Mouse (Mus musculus) thymus, postnatal 4 days (tissue): Measurements from ENCODE around the gene Adamts4.

Source experiments
- DNase-seq: peaks from one replicate; pipeline ENCODE4 v3.0.0; 2021

Adamts4 gene

DNA sequence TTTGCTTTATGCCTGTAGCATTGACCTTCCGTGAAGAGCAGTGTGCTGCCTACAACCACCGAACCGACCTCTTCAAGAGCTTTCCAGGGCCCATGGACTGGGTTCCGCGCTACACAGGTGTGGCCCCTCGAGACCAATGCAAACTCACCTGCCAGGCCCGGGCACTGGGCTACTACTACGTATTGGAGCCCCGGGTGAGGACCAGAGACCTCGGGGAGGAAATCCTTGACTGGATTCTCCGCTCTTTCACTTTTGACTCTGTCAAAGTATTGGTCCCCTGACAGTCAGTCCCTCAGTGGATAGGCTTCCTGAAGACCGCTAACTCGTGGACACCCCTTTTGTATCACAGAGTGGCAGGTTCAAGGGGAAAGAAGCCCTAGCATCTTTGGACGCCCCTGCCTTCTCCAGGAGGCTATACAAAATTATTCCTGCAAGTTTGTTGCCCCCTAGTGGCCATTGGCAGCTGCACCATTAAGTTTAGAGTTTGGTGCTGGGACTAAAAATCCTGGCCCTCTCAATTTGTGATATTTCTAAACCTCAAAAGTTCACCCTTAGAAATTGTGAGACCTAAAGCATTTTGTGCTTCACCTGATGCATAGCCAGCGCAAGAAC, 6.8 kb downstream of the Adamts4 start:
- DNase-seq, result peak; percentile 73

DNA sequence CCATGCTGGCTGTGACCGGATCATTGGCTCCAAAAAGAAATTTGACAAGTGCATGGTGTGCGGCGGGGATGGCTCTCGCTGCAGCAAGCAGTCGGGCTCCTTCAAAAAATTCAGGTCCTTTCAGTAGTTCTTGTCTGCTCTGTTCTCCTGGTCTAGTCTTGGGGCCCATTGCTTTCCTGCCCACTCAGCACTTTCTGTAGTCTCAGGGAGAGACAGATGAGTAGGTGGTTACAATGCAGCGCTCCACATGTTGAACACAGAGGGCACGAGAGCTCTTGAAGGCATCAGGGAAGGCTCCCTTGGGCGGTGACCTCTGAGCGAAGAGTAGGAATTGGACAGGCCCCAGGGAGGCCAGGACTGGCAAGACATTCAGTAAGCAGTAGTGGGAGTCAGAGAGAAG, 7.6 kb downstream of the Adamts4 start:
- DNase-seq, result no peak

DNA sequence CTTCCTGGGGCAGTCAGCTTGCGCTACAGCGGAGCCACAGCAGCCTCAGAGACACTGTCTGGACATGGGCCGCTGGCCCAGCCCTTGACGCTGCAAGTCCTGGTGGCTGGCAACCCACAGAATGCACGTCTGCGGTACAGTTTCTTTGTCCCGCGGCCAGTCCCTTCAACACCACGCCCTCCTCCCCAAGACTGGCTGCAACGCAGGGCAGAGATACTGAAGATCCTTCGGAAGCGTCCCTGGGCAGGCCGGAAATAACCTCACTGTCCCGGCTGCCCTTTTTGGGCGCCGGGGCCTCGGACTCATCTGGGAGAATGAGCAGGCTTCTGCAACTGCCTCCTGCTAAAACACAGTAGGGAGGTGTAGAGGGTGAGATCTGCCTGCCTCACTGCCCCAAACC, 8.7 kb downstream of the Adamts4 start:
- no peak for DNase-seq

DNA sequence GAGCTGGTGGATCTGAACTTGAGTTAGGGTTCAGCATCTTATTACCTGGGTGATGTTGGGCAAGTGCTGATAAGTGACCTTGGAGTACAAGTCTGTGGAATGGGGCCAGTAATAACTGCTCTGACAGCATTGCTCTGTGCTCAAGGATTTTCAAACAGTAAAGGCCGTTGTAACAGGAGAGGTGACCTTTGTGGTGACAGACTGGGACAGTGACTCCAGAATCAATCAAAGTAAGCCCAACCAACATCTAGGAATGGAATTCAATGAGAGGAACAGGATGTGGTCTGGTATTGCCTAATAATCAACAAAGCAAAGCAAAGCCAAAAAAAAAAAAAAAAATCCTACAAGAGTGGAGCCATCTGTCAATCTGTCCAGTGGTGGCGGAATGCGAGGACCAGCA, 10.1 kb downstream of the Adamts4 start:
- DNase-seq, result no peak

DNA sequence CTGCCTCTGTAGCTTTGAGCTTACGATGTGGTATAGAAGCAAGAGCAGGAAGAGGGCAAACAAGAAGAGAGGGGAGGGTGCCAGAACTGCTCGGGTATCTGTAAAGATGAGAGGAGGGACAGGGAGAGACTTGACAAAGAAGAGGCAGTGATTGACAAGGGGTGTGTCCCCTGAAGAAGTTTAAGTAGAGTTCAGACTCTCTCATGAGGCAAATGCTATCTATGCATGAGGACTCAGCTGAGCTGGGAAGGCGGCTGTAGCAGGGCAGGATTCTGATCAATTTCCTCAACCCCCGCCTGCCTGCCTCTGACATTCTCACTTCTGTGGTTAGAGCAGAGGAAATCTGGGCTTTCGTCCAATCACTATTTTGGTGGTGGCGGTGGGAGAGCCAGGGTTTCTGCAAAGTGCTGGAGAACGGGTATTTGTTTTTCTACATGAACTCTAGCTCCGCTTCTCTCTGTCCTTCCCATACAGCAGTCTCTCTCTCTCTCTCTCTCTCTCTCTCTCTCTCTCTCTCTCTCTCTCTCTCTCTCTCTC, 12.4 kb downstream of the Adamts4 start:
- no peak for DNase-seq

DNA sequence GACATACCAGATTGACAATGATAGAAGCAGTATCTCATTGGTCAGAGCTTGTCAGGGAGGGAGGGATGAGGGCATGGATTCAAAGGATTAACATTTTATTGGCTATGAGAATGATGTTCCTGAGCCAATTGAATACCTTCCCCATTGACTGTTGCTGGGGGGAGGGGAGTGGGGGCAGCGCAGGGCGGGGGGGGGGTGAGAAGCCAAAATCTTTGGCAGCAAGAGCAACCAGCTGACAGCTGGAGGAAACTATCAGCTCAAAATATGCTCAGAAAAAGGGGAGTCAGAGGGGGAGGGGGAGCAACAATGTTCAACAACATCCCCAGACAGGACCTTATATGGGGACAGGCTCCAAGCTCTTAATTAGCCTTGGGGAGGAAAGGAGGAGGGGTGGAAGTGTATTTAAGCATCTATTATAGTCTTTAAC, 13.0 kb downstream of the Adamts4 start:
- DNase-seq, result no peak

DNA sequence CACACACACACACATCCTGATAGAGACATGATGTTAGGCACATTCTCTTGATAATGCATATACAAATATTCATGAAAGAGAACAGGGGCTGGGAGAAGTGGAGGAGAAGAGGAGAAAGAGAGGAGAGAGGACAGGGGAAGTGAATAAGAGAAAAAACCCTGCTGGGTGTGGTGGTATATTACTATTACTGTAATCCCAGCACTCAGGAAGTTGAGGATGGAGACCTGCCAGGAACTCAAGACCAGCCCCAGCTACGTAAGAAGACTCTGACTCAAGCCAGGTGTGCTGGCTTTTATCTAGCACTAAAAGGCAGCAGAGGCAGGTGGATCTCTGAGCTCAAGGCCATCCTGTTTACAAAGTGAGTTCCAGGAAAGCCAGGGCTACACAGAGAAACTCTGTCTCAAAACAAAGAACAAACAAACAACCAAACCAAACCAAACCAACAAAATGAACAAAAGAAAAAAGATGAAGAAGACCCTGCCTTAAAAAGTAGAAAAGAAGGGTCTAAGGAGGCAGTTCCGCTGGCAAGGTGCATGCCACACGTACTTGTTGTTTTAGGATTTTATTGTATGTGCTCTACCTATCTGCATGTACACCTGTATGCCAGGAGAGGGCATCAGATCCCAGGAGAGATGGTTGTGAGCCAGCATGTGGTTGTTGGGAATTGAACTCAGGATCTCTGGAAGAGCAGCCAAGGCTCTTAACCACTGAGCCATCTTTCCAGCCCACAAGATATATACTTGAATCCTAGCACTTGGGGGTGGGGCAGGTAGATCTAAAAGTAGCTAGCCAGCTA, 13.6 kb downstream of the Adamts4 start:
- DNase-seq, result no peak

DNA sequence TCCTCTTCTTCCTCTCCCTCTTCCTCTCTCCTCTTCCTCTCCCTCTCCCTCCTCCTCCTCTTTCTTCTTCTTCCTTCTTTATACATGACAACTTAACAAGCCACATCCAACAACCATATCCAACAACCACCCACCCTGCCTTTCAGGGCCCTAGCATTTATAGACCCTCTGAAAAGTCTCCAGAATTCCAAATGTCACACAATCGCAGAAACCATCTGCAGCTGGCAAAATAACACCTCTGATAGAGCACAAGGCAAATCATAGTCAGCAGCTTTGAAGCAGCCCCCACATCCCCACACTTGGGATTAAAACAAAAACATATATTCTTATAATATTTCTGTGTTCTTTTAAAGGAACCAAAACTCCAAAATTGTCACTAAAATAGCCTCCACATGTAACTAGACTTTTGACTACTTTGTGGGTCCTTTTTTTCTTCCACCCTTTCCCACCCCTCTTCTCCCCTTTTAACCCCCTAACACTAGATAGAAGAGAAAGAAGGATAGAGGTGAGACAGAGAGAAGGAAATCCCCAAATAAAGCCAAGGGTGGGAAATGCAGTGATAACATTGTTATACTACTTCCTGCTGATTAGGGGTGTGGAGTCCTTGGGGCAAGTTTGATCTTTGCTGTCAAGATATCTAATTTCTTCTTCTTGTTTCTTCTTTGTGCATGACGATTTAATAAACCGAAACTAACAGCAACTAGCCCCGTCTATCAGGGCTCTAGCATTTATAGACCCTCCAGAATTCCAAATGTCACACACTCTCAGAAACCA, 15.9 kb downstream of the Adamts4 start:
- no peak for DNase-seq

DNA sequence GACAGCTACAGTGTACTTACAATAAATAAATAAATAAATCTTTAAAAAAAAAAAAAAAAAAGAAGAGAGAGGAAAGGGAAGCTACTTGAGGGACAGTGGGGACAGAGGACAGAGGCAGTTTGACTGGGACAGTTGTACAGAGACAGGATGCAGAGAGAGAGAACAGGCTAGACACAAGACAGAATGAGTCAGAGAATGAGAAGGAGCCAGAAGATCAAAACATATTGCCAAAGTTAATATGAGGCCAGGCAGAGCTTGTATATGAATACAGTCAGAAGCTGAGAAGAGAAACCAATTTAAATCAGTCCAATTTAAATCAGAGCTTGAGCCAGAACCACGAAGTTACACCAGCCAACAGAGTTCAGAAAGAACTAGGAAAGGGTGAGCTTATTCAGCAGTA, 18.1 kb downstream of the Adamts4 start:
- DNase-seq, result no peak

DNA sequence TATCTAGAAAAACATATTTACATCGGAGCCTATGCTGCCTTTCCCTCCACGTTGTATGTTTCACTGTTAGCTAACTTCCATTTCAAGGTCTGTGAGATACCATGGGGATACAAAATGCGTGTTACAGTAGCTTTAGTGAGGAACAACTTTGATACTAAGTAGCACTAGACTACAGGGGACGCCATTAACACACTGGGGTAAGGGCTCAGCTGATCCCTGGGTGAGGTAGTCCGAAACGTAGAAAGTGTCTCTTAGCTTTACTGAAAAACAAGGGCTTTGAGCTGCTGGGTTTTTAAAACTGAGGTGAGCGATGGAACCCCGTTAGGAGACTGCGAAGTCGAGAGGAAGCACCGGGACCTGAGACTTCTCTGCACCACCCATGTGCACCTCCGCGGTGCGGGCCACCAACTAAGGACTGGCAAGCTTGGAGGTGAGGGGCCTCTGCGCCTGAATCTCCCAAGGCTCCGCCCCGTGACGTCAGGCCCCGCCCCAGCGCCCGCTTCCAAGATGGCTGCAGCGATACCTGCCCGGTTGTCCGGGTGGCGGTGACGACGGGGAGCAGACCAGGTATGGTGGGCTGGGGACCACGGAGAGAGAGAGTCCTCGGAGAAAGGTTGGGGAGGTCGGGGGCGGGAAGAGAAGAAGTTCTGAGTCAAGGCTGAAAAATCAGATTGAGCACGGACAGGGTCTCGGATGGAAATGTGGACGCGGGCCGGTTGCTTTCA, 19.8 kb downstream of the Adamts4 start, which contains the start of gene B4galt3:
Gene B4galt3, plus strand, starts transcription at position 481 of the 725 bp plus-strand sequence.
- DNase-seq, result peak; percentile 100

DNA sequence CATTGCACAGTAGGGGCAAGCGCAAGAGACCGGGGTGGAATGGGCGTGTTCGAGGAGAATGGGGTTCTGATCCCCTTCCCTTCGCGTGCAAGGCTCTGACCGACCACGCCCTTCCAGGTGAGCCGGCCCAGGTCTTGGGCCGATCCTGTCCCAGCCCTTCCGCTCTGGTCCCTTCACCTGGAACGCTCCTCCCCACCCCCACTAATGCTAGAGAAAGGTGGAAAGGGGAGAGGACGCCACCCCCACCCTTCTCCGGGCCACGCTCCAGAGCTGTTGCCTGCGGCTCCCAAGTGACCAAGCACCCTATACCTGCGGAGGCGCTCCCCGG, 20.3 kb downstream of the Adamts4 start:
- no peak for DNase-seq

DNA sequence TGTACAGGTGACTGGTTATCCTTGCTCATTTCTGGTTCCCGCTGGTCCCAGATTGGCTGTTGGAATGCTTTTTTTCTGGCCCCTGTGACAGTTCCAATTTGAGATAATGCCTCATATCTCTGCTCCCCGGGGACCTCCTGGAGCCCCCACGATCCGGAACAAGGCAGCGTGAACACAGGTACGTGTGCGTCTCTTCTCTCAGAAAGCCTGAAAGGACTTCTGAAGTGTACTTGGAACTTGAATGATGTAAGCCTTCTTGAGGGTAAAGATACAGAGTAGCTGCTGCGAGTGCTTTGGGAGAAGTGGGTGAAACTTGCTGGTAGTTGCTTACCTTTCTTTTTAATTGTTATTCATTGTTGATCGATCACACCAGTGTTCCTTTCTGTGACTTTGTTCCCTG, 21.0 kb downstream of the Adamts4 start:
- DNase-seq, result no peak

DNA sequence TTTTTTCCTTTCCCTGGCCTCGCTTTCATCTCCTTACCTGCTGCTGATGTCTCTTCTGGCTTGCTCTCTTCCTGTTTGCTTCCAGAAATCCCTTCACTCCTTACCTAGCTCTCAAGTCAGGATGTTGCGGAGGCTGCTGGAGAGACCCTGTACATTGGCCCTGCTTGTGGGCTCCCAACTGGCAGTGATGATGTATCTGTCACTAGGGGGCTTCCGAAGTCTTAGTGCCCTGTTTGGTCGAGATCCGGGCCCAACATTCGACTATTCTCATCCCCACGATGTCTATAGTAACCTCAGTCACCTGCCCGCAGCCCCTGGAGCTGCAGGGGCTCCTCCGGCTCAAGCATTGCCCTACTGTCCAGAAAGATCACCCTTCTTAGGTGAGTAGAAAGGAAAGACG, 21.4 kb downstream of the Adamts4 start:
- no peak for DNase-seq

DNA sequence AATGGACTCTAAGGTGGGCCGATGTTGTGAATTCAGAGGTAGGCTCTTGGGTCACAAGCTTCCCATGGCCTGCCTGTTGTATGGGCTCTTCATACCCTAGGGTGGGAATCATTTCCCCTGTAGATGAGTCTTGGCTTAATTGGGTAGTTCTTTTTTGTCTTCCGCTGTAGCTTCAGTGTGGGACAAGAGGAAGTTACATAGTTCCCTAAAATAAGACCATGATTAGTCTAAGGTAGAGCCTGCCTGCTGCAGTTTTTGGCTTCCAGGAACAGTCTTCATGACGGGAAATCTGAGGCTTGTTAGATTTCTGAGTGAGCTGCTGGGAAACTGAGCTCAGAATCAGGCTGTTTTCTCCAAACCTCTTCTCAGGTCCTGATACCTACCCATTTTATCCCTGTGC, 21.9 kb downstream of the Adamts4 start:
- no peak for DNase-seq

DNA sequence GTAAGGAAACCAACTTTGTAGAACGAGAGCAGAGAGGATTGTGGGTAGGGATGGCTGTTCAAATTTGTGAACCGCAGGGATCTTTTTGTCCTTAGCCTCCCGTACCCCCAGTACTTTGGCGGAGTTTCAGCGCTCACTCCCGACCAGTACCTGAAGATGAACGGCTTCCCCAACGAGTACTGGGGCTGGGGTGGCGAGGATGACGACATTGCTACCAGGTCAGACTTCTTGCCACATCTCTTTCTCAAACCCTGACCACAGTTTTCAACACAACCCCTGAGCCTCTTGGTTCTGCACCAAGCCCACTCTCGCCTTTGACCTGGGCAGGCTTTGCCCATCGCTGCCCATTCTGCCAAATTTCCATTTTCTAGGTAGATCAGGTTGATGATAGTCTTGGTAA, 23.9 kb downstream of the Adamts4 start:
- no peak for DNase-seq

DNA sequence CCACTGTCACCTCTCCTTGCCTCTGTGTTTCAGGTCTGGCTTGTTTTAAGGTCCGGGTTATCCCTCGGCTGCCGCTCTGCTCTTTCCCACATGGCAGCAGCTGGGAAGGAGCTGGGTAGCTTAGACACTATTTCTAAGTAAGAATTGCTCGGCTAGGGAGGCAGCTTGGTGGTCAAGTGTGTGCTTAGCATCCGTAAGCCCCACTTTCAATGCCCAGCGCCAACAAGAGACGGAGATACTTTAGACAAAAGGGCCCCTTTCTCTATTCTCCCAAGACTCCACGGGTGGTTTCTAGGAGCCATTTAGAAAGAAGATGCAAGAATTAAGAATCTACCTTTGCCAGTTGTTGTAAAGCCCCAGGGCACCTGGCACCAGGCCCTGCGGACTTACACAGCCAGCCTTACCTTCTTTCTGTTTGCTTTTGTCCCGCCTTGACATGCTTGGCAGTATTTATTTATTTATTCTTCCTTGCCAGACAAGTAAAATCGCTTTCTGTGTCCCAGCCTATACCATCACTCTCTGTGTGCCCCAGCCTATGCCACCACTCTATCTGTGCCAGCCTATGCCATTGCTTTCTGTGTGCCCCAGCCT, 25.0 kb downstream of the Adamts4 start:
- DNase-seq, result no peak

DNA sequence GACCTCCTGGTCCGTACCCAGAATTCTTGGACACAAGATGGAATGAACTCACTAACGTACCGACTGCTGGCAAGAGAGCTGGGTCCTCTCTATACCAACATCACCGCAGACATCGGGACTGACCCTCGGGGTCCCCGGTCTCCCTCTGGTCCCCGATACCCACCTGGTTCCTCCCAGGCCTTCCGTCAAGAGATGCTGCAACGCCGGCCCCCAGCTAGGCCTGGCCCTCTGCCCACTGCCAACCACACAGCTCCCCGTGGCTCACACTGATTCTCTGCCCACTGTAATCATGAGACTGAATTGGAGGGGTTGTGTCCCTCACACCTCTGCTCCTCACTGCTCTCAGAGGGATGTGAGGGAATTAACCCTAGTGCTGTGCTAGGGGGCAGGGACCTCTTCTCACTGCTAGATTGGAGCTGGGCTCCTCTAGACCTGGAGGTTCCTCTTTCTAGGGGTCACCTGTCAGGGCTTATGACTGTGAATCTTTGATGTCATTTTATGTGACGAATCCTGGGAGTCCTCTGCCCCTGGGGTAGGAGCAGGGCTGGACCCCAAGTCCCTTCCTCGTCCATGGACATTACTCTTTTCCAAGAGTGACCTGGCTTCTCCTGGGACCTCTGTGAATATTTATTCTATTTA, 26.0 kb downstream of the Adamts4 start:
- DNase-seq, result no peak

DNA sequence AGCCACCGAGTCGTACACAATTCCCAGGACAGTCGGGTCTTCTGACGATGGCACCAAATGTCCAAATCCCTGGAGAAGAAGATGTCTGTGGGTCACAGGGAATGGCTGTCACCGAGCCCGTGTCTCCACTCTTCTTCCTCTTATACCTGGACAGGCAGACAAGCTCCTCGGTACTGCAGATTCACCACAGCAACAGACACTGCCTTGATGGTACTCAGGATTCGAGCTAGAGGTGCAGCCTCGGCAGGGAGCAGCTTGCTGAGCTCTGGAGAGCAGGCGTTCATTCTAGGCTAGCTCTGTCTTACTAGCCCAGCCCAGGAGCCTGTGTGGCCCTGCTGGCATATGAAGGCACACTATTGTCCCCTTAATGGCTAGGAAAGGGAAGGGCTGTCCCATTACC, 27.5 kb downstream of the Adamts4 start:
- no peak for DNase-seq

DNA sequence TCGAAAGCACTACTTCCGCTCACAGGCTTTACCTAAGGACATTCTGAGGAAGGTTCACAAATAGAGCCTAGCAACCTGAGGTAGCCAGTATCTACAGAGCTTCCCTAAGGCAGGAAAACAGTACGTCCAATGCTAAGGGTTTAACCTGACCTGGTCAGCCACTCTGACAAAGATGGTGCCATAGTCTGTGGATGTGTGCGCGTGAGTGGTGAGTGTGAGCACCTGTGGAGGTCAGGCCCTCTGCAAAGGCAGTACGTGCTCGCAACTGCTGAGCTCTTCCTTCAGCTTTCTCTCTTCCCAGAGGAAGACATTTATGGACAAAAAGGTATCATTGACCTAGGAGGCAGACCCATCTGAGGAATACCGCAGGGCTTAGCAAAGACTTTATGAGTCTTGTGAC, 28.2 kb downstream of the Adamts4 start:
- DNase-seq, result no peak

DNA sequence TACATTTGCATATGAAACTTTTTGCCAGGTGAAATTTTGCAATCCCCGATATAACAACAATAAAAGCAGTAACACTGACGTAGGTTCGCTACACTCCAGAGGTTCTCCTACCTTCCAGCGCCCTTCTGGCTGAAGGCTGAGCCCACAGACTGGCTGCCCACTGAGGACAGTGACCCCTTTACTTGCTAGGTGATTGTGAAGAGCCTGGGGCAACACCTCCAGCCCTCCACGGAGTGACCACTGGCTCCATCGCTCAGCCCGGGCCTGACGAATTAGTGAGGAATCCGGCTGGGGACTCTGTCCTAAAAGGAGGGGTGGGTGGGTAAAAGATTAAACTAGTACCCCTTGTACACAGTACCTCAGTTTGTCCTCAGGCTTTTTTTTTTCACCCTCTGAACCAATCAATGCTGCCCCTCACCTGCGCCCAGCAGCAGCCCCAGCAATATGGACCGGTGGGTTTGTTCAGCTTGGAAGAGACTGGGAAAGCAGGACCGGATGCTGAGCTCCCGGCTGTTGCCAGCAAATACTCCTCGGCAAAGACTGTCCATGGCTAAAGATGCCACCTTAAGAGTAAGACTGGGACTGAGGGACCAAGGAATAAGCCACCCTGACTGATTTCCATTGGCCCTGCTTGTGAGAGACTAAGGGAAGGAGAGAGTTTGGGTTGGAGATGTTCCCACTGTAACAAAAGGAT, 28.9 kb downstream of the Adamts4 start:
- DNase-seq, result no peak

DNA sequence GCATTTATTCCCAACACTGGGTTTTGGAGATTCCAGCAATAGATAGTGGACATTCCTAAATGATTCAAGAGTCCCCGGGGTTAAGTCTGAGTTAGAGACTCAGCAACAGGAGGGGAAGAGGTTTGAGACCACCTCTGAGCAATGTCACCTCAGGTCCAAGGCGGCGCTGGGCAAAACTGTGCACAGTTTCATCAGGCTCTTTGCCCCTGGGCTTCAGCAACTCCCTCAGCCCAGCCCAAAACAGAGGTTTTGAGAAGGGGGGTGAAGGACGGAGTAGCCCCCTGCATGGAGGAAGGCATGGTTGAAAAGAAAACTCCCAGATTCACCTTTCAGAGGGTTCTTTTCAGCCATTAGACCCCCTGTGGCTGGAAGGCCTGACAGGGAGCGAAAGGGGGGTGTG, 29.5 kb downstream of the Adamts4 start:
- DNase-seq, result no peak
